Mouse (Mus musculus) c-Kit-positive CD71-negative TER-119-negative erythroid progenitor cells, embryonic 14.5 days (primary cell): ENCODE measurements around the gene Olfr279.
A peak's percentile ranks its signal among the peaks of the same experiment; 100 is the strongest.
"Not testable (repeated sequence)": the region's sequence is repeated elsewhere in the genome, so short reads cannot be mapped to it uniquely, and the experiment has no call there.

Experiments used
- DNase-seq: peaks from one replicate; pipeline ENCODE4 v3.0.0-alpha.2; 2013; ENCODE audit warnings: low read depth

Olfr279 gene

DNA sequence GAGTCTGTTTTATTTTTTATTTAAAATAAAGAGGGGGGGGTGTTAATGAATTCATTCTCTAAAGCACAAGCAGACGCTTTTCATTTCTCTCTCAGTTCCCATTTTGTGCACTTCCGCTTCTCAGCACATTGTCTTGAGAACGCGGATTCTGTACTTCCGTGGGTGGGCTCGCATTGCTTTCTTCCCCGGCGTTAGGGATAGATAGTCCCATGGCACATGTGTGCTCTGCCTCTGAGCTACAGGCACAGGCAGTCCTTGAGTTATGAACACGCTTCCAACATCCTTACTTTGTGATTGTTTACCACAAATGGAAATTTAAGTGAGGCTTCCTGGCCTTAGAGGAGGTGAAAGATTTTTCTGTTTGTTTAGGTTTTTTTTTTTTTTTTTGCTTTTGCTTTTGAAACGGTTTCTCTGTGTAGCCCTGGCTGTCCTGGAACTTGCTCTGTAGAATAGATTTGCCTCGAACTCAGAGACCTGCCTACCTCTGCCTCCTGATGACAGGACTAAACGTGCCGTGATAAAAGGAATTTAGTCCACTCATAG is 19.3 kb downstream of the Olfr279 start:
- DNase-seq, result no peak

DNA sequence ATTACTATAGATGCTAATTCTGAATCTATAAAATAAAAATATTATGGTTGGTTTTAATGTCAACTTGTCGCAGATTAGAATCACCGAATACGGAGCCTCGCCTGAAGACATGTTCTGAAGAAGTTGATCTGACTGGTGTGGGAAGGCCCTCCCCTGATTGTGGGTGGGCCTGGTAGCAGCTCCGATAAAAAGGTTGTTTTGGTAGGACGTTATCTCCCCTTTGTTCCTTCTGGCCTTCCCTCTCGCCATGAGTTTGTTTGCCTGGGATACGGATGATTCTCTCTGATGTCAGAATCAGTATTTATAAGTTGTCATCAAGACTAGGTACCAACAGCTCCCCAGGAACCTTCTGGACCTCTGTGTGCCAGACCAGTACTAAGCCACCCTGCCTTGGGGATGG is 20.0 kb downstream of the Olfr279 start:
- no peak for DNase-seq

DNA sequence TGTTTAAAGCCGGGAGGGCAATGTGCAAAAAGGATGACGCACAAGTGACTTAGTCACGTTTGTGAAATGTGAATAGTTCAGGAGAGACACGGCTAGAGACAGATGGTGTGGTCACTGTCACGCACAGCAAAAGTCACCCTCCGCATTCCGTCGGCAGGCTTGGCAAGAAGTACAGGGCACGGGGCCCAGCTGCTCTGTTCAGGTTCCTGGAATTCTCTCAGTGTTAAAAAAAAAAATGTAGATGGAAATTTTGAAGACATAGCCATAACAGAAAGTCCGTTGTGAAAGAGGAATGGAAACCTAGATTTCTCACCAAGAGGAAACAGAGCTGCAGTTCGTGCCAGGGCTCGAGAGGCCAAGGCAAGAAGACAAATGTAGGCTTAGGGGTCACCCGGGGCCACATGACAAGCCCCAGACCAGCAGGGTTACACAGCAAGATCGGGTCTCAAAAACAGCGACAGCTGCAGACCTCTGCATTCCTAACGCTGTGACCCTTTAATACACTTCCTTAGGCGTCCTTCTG is 20.7 kb downstream of the Olfr279 start:
- DNase-seq, result no peak

DNA sequence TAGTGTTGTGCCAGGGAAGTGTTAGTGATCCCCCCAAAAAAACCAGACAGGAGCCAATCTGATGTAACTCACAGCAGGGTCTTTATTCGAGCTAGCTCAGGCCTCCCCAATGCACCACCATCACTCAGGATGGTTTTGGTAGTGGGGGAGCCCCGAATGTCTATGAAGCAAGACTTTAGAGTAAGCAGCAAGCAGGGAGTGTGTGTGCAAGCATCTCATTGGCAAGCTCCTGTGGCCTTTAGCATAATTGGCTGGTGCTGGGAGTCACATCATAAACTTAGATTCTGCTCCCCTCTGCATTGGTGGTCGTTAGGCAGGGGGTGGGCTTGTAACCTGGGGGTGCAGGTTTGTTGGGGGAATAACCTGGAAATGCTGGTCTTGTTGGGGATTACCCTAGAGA is 21.5 kb downstream of the Olfr279 start:
- DNase-seq, result not testable (repeated sequence)

- no peak for DNase-seq
These were observed 21.9 kb downstream of the Olfr279 start for GRCm38 (mm10) chr15:98514146-98514545.

- DNase-seq, result not testable (repeated sequence)
These were observed 22.6 kb downstream of the Olfr279 start for GRCm38 (mm10) chr15:98514845-98515244.

DNA sequence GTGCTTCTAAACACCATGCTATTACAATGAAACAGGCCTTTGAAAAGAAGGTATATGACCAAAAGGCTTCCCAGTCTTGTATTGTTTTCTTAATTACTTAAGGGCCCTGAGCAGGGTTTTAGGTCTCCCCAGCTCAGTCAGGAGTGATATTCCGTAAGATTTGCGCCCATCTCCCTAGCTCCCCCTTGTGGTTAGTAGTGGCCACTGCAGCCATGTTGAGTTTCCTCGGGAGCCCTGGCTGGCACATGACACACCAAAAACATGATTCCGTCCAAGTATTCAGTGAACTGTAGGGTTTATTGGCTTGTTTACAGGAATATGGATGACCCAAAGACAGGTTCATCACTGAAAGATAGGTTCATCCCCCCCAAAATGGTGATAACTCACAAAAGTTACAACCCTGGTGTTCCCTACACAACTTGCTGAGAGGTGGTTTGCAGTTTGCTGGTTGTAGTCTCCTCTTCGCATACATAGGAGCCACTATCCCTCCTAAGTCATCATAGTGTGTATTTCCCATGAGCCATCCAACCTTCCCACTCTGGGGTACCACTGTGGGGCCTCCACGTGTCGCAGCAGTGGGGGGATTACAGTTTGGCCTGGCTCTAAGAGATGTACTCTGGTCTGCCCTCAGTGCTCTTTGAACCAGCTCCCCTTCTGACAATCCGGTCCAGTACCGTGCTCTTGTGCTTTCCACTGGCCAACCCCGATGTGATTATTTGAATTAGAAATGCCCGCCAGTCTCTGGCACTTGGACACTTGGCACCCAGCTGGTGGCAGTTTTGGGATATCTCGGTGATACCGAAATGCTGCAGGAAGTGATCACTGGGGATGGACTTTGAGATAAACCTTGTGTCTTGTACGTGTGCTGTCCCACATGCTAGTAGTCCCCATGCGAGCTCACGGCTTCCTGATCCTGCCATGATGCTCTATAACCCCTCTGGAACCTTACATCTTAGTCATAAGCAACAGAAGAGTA is 25.5 kb downstream of the Olfr279 start:
- DNase-seq, result no peak

DNA sequence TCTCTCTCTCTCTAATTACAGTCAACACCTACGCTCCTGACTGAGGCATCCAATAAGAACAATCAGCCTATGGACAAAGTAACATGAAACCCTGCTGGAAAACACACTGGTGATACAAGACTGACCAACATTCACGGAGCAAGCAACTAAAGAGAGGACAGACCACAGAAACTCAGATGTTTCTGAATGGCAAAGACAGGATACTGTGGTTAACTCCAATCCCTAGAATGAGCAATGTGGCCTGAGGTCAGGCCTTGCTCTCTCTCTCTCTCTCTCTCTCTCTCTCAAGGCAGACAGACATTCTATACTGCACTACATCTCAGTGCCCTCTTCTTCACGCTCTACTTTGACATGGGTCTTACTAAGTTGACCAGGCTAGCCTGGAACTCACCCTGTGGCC is 29.0 kb downstream of the Olfr279 start:
- no peak for DNase-seq

DNA sequence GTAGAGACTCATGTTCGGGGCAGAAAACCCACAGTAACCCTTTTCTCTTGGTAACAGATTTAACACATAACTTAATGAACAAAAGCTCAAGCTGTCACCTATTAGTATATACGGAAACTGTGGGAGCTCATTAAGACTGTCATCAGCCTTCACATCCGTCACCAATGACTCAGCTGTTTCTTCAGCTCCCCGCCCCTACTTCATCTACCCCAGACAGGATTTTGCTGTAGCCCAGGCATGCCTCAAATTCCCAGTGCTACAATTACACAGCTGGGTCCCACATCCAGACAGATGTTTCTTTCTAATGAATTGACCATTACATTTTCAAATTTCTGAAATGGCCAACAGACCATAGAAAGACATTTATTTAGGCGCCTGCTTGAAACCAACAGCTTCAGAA is 33.9 kb downstream of the Olfr279 start:
- no peak for DNase-seq

DNA sequence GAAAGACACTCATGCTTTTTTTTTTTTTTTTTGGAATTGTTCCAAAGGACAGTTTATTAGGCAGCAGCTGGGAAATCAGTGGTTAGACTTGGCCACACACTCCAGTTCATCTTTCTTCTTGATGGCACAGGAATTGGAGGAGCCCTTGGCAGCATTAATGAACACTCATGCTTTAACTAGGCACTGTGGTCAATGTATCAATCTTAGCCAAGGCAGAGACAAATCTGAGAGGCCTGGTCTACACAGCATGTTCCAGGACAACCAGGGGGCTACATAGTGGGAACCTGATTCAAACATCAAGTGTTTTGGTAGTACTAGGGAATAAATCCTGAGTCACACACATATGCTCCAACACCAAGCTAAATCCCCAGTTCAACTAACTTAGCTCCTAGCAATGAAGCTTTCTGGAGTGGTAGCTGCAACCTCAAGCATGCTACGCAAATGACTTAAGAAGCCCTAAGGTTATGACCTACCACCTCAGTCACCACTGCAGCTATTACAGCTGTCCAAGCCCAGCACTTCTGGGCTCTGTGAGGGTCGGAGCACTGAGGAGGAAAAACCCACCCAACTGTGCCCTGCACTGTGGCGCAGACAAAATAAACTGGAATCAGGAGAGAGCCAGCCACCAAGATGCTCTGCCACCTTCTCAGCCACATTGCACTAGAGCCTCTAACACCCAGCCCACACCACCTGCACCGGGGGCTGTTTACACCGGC is 35.0 kb downstream of the Olfr279 start:
- no peak for DNase-seq

GRCm38 (mm10) chr15:98528066-98528563 is 35.9 kb downstream of the Olfr279 start:
- no peak for DNase-seq

DNA sequence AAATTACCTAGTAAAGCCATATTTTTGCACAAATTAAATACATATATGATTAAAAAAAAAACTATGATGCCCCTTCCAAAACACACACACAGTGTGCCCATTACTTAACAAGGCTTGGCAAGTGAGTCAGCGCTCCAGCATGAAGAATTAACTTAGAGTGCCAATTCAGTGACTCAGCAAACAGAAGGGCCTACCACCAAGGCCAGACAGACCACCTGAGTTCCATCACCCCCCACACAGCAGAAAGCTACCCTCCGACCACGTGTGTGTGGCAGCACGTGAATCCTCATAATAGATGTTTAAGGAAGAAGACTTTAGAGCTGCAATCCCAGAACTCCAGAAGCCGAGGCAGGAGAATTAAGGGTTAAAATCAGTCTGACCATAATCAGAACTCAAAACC is 40.1 kb downstream of the Olfr279 start:
- DNase-seq, result no peak

GRCm38 (mm10) chr15:98533035-98533531 is 40.9 kb downstream of the Olfr279 start:
- no peak for DNase-seq

- DNase-seq, result peak; percentile 97
These were observed 41.9 kb downstream of the Olfr279 start, which contains the start of gene Kansl2 for GRCm38 (mm10) chr15:98533881-98534627. Gene Kansl2 (minus strand): TSS chr15:98534264.

GRCm38 (mm10) chr15:98535921-98536320 is 43.7 kb downstream of the Olfr279 start:
- no peak for DNase-seq

DNA sequence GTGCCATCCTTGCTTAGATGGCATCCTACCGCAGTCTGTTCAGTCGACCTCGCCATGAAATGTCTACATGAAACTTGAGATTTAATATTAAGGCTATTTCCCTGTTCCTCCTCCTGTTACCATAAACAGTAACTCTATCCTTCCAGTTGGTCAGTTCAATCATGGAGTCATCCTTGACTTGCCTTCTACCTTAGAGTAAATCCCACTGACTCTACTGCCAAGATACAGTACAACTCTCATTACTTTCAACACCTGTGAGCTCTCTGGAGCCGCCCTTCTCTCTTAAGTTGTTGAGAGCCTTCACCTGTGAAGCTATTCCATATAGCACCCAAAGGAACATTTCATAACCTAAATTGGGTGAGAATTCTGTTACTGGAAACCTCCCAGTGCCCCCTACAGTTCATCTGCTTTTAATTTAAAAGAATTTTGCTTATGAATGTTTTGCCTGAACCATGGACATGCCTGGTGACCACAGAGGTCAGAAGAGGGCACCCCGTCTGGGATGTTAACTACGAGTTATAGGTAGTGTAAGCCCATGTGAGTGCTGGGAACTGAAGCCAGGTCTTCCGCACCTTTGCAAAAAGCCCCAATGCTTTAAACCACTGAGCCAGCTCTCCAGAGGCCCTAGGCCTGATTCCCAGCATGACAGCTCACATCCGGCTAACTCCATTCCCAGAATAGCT is 44.8 kb downstream of the Olfr279 start:
- no peak for DNase-seq

DNA sequence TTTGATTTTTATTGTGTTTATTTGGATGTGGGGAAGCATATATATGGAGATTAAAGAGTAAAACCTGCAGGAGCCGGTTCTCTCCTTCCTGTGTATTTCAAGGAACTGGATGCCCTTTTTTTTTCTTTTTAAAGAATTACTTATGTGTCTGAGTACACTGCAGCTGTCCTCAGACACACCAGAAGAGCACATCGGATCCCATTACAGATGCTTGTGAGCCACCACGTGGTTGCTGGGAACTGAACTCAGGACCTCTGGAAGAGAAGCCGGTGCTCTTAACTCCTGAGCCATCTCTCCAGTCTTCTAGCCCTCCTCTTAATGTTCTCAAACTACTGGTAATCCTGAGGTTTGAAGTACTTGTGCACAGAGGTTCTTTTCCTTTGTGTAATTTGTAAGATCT is 45.7 kb downstream of the Olfr279 start:
- DNase-seq, result no peak

DNA sequence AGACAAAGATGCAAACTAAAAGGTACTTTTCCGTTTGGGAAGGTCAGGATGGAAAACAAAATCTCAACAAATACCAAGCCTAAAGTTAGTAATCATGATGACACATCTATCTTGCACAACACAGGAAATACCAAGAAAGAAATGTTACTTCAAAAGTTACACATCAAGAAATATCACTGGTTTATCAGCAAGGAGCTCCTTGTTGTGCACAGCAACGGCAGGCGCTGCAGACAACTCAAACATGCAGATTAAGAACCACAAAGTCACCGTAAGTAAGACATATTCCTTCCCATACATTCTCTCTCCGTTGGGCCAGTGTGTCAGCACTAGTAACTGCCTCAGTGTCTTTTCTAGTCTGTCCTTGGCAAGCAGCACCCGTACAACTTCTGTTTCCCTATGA is 48.9 kb downstream of the Olfr279 start:
- DNase-seq, result no peak

DNA sequence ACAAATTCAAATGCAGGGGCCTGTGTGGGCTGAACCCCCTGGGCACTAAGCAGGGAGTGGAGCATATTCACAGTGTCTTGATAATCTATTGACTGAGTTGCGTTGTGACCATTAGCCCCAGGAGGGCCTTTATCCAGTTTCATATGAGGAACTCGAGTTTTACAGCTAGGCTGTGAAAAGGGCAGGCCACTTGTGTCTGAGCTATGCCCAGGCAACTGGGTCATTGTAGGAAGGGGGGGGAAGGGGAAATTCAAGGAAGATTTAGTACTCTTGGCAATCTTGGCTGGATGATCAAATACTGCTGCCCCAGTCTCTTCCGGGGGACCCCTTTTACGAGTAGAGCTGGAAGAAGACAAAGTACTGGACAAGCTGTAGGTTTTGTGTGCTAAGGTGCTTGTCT is 51.1 kb downstream of the Olfr279 start:
- no peak for DNase-seq

DNA sequence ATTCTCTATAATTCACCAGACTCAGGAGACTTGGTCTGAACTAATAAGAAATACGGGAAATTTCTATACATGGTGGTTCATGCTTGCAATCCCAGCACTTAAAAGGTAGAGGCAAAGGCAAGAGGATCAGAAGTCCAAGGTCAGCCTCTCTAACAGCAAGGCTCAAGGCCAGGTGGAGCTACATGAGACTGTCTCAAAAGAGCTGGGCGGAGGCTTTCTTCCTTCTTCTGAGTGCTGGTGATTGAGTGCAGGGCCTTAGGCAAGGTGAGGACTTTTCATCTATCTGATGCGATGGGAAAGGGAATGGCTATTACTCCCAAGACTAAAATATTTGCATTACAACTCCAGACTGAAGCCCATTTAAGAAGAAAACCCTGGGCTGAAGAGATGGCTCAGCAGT is 52.9 kb downstream of the Olfr279 start:
- no peak for DNase-seq

- DNase-seq, result no peak
These were observed 54.6 kb downstream of the Olfr279 start for GRCm38 (mm10) chr15:98546843-98547242.
